Mouse (Mus musculus): ENCODE results near the gene Fgfr2.

- TF ChIP-seq CTCF (conservative IDR thresholded peaks at IDR 0.05; ENCODE audit: insufficient read depth, insufficient read length, low read depth, low read length) = no peak
- no peak for TF ChIP-seq POLR2A (IDR thresholded peaks at IDR 0.05; ENCODE audit: low read depth, low read length)
These were observed 499.0 kb downstream of the Fgfr2 start for GRCm38 (mm10) chr7:132624161-132624560.

Measured in kidney, adult 2 months (tissue).